Mouse (Mus musculus) bone marrow macrophage, adult 2 months (primary cell): ENCODE results near the gene Rapgefl1.

Source experiments
- CTCF ChIP-seq: IDR thresholded peaks from 2 replicates; pipeline ENCODE4 v1.5.1; 2012; ENCODE audit warnings: low read depth, mild to moderate bottlenecking, low read length, moderate library complexity
- POLR2A ChIP-seq: IDR thresholded peaks from 2 replicates; pipeline ENCODE4 v1.6.1; 2012; ENCODE audit warnings: mild to moderate bottlenecking, low read depth, low read length, borderline replicate concordance

- no peak for TF ChIP-seq POLR2A
- no peak for TF ChIP-seq CTCF
These were observed 3.3 kb downstream of the Rapgefl1 start for GRCm38 (mm10) chr11:98839897-98840296.
